Mouse (Mus musculus) lung, embryonic 16.5 days (tissue): ENCODE results near the gene Klhl5. TPM values are rescaled to one million over a fixed set of nuclear protein-coding genes. Genes with fewer than 3 reads are reported as not detected.
A peak's percentile ranks its signal among the peaks of the same experiment; 100 is the strongest.

Experiments
- ATAC-seq: fragments of 200-750 bp; cut with Nextera tagmentation; 2 replicates; pipeline ENCODE4 v1.8.0; 2017; ENCODE audit warnings: low read depth, mild to moderate bottlenecking, moderate library complexity
- H3K27ac ChIP-seq: fragments of 300-500 bp; sonication (generic); 2 replicates; pipeline ENCODE4 v1.5.1; 2014; ENCODE audit warnings: mild to moderate bottlenecking, control low read depth, low read length
- H3K27me3 ChIP-seq: fragments of 300-500 bp; sonication (generic); 2 replicates; pipeline ENCODE4 v1.6.1; 2014; ENCODE audit warnings: low read depth, low read length, mixed read lengths; ENCODE audit not compliant: control insufficient read depth, insufficient read depth
- H3K36me3 ChIP-seq: fragments of 300-500 bp; sonication (generic); 2 replicates; pipeline ENCODE4 v1.6.1; 2014; ENCODE audit warnings: low read length; ENCODE audit not compliant: control insufficient read depth, insufficient read depth
- H3K4me1 ChIP-seq: fragments of 300-500 bp; sonication (generic); replicated peaks from 2 replicates; pipeline ENCODE4 v1.6.1; 2014; ENCODE audit warnings: low read length, mixed read lengths; ENCODE audit not compliant: control insufficient read depth, insufficient read depth
- H3K4me2 ChIP-seq: fragments of 300-500 bp; sonication (generic); 2 replicates; pipeline ENCODE4 v1.6.1; 2014; ENCODE audit warnings: low read depth, low read length, control low read depth
- H3K4me3 ChIP-seq: fragments of 300-500 bp; sonication (generic); 2 replicates; pipeline ENCODE4 v1.5.1; 2014; ENCODE audit warnings: mild to moderate bottlenecking, low read length, control low read depth
- H3K9ac ChIP-seq: fragments of 300-500 bp; sonication (generic); 2 replicates; pipeline ENCODE4 v1.6.1; 2014; ENCODE audit warnings: low read length, control low read depth
- H3K9me3 ChIP-seq: fragments of 300-500 bp; sonication (generic); 2 replicates; pipeline ENCODE4 v1.6.1; 2016; ENCODE audit warnings: low read length; ENCODE audit not compliant: control insufficient read depth
- WGBS: fragments of 180-500 bp; shearing (Covaris S2); extraction: QIAGEN DNeasy Blood & Tissue Kit; methylation state at CpG from one replicate; pipeline ENCODE4 v1.1.7; 2014; 5-methylcytosine and 5-hydroxymethylcytosine counted together
- polyA plus RNA-seq: library from polyadenylated mRNA; unstranded; fragments of >200 nt; fragmentation: Nextera tagmentation; extraction: Ambion mirVana; gene quantifications from 2 replicates; pipeline ENCODE4 v1.2.1, GENCODE M21; 2015

Klhl5 gene
- polyA plus RNA-seq, 1 experiment from 2014 or later, result 24.9 TPM

GRCm38 (mm10) chr5:65074693-65075092 is 32.6 kb upstream of the Klhl5 start:
- H3K4me3 ChIP-seq, result no peak overlapping the region
- 64% methylated on average over 7 of the region's 7 CpGs for WGBS
- no peak for ATAC-seq
- no peaks in the 10 kb centered on the region for H3K9me3 ChIP-seq
- H3K4me2 ChIP-seq, result no peak overlapping the region
- H3K27ac ChIP-seq, result no peak overlapping the region
- H3K36me3 ChIP-seq, result no peaks in the 10 kb centered on the region
- H3K9ac ChIP-seq, result no peak overlapping the region
- peaks cover 3% of the 10 kb centered on the region for H3K4me1 ChIP-seq
- H3K27me3 ChIP-seq, result no peaks in the 10 kb centered on the region

DNA sequence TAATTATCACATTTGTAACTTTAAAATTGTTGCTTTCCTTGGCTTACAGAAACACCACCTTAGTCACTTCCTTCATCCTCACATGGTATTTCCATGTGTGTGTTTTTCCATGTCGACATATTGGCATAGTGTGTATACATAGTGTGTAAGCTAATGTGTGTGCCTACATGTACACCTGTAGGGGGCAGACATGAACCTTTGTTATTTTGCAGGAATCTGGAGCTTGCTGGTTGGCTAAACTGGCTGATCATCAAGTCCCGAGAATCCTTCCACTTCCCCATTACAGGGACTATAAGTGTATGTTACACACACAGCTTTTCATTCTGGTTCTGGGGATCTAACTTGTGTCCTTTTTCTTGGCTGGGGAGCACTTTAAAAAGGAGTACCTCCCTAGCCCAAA is 31.3 kb upstream of the Klhl5 start:
- ATAC-seq, result no peak
- H3K36me3 ChIP-seq, result no peaks in the 10 kb centered on the region
- no peak overlapping the region for H3K9ac ChIP-seq
- no peak overlapping the region for H3K4me3 ChIP-seq
- no peaks in the 10 kb centered on the region for H3K27me3 ChIP-seq
- H3K4me1 ChIP-seq, result peaks cover 4% of the 10 kb centered on the region
- no peak overlapping the region for H3K27ac ChIP-seq
- WGBS, result 60% methylated on average over 2 of the region's 2 CpGs
- H3K9me3 ChIP-seq, result no peaks in the 10 kb centered on the region
- no peak overlapping the region for H3K4me2 ChIP-seq

DNA sequence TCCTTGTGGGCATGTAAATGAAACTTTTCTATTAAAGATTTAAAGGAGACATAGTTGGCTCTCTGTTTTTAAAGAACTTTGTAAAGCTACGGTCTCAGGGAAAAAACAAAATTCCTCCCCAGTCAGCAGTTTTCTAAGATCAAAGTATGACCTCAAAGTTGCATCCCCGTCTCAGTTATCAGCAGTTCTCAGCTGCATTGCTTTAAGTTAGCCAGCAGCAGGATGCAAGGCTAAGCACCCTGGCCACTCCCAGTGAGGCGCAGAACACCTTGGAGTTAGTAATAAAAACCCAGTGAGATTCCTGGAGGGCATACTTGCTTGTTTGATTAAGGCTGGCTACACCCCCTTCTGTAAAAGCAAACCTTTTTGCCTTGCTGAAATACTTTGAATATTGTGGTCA is 30.6 kb upstream of the Klhl5 start:
- ATAC-seq, result peak; percentile 56; the same call in 1 of the 2 replicates
- no peak overlapping the region for H3K4me3 ChIP-seq
- H3K27me3 ChIP-seq, result no peaks in the 10 kb centered on the region
- H3K9ac ChIP-seq, result no peak overlapping the region
- no peaks in the 10 kb centered on the region for H3K36me3 ChIP-seq
- no peaks in the 10 kb centered on the region for H3K9me3 ChIP-seq
- 0 out of 2 replicates have a peak overlapping the region, but pooled peaks have one; percentile 19 for H3K27ac ChIP-seq
- H3K4me1 ChIP-seq, result peaks cover 4% of the 10 kb centered on the region
- 25% methylated on average over 3 of the region's 3 CpGs for WGBS
- H3K4me2 ChIP-seq, result no peak overlapping the region

- no peaks in the 10 kb centered on the region for H3K27me3 ChIP-seq
- ATAC-seq, result no peak
- WGBS, result 87% methylated on average over 4 of the region's 4 CpGs
These were observed 29.3 kb upstream of the Klhl5 start for GRCm38 (mm10) chr5:65078081-65078480.

DNA sequence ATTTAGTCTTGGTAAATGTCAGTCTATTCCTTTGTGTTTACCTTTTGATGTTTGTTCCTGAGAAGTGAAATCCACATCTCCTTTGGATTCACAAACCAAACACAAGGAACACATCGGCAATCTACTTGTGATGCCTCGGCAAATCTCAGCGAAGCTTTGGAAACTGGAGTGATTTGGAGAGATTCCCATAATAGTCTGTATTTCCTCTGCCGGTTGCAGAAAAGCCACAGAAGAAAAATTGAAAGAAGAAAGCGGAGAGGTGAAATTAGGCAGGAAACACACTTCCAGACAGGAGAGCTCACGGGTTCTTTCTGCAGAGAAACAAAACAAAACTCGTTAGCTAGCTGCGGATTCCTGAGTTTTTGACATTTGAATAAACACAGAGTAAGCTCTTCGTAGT is 27.5 kb upstream of the Klhl5 start:
- no peaks in the 10 kb centered on the region for H3K9me3 ChIP-seq
- 14% methylated on average over 9 of the region's 9 CpGs for WGBS
- peaks cover 4% of the 10 kb centered on the region for H3K4me1 ChIP-seq
- ATAC-seq, result no peak
- H3K27me3 ChIP-seq, result no peaks in the 10 kb centered on the region
- H3K27ac ChIP-seq, result no peak overlapping the region
- H3K36me3 ChIP-seq, result no peaks in the 10 kb centered on the region
- H3K4me3 ChIP-seq, result peak overlapping the region; percentile 35
- peak overlapping the region; percentile 36 for H3K9ac ChIP-seq
- H3K4me2 ChIP-seq, result peak overlapping the region; percentile 37

More at GRCm38 (mm10) chr5:65078081-65078480, 29.3 kb upstream of the Klhl5 start:
- no peaks in the 10 kb centered on the region for H3K36me3 ChIP-seq
- H3K4me3 ChIP-seq, result no peak overlapping the region
- H3K9me3 ChIP-seq, result no peaks in the 10 kb centered on the region
- no peak overlapping the region for H3K4me2 ChIP-seq
- no peak overlapping the region for H3K9ac ChIP-seq
- H3K27ac ChIP-seq, result no peak overlapping the region
- H3K4me1 ChIP-seq, result peaks cover 4% of the 10 kb centered on the region

DNA sequence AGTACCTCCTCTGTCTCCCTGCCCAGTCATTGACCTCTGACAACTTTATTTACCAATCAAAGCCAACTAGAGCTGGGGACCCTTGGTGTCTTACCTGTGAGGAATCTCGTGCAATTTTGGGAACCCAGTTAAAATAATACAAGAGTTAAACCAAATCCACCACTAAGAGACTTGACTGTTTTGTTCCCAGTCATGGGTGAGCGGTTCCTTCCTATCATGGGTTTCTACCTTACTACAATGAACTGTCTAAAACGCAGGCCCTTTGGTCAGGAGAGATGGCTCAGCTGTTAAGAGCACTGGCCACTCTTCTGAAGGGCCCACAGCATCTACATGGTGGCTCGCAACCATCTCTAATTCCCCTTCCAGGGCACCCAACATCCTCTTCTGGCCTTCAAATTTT is 25.5 kb upstream of the Klhl5 start:
- H3K4me1 ChIP-seq, result peaks cover 7% of the 10 kb centered on the region
- 88% methylated on average over 4 of the region's 4 CpGs for WGBS
- no peak overlapping the region for H3K27ac ChIP-seq
- H3K9me3 ChIP-seq, result no peaks in the 10 kb centered on the region
- no peak overlapping the region for H3K4me2 ChIP-seq
- no peak overlapping the region for H3K4me3 ChIP-seq
- no peaks in the 10 kb centered on the region for H3K27me3 ChIP-seq
- no peak overlapping the region for H3K9ac ChIP-seq
- no peak for ATAC-seq
- no peaks in the 10 kb centered on the region for H3K36me3 ChIP-seq

GRCm38 (mm10) chr5:65086522-65086921 is 20.8 kb upstream of the Klhl5 start:
- Histone ChIP-seq H3K9me3 (no peaks in the 10 kb centered on the region), H3K4me1 (0 out of 2 replicates have a peak, but pooled peaks cover 3% of the 10 kb centered on the region), H3K9ac (no peak overlapping the region), H3K4me2 (no peak overlapping the region), H3K4me3 (no peak overlapping the region), H3K36me3 (no peaks in the 10 kb centered on the region), H3K27ac (no peak overlapping the region), H3K27me3 (no peaks in the 10 kb centered on the region)
- no peak for ATAC-seq
- 55% methylated on average over 6 of the region's 6 CpGs for WGBS

DNA sequence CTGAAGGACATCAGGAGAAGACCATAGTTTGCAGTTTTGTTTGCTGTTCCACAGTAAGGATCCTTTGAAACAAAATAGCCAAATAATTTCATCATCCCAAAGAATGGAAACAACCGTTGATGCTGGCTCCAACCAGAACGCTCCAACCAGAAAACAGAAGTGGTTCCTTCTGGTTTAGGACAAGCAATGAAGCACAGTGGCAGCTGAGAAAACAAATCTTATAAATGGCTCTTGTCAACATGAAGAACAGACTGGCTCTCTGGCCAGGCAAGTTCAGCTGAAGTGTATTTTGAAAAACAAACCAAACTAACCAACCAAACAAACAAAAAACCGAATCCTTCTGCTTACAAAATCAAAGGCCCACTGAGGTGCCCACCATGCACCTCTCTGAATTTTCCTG is 17.6 kb upstream of the Klhl5 start:
- Histone ChIP-seq H3K27ac (no peak overlapping the region), H3K9ac (no peak overlapping the region), H3K4me1 (peaks cover 7% of the 10 kb centered on the region; the same call in 1 of the 2 replicates), H3K9me3 (no peaks in the 10 kb centered on the region), H3K36me3 (no peaks in the 10 kb centered on the region), H3K27me3 (no peaks in the 10 kb centered on the region), H3K4me2 (no peak overlapping the region), H3K4me3 (no peak overlapping the region)
- ATAC-seq, result no peak
- WGBS, result 52% methylated on average over 3 of the region's 3 CpGs

DNA sequence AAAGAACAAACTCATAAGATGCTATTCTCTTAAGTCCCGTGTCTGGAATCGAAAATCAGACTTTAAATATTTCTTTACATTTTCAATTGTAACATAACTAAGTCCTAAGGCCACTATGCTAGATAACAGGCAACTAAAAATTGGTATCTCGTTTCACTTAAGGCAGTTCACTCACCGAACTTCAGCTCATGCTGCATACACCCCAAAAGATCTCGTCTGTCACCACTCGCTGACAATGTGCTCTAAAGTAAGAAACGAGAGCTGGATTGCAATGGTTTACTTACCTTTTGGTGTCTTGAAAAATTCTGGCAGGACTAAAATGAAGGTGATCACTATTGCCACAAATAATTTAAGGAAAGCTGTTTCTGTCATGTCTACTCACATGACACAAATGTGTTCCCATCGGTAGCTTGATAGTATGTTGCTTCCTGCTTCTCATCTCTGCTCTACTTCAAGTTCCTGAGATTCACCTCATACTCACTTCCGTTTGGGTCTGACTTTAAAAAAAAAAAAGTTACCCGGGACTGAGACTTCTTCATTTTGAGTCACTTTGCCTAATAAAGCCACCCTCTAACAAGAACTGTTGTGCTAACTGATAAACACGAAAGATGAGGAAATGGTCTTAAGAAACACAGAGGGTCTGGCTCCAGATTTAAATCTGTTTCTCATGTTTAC is 16.0 kb upstream of the Klhl5 start:
- no peak for ATAC-seq
- H3K4me1 ChIP-seq, result peaks cover 7% of the 10 kb centered on the region; the same call in 1 of the 2 replicates
- no peaks in the 10 kb centered on the region for H3K36me3 ChIP-seq
- no peak overlapping the region for H3K9ac ChIP-seq
- H3K4me3 ChIP-seq, result no peak overlapping the region
- H3K9me3 ChIP-seq, result no peaks in the 10 kb centered on the region
- 48% methylated on average over 11 of the region's 11 CpGs for WGBS
- H3K4me2 ChIP-seq, result peak overlapping the region; percentile 29
- H3K27ac ChIP-seq, result 0 out of 2 replicates have a peak overlapping the region, but pooled peaks have one; percentile 12
- no peaks in the 10 kb centered on the region for H3K27me3 ChIP-seq
